Mouse (Mus musculus) kidney, embryonic 15.5 days (tissue): ENCODE measurements around the gene Nadk. TPM values are rescaled to one million over a fixed set of nuclear protein-coding genes. Genes with fewer than 3 reads are reported as not detected.

Source experiments
- ATAC-seq: fragments of 200-750 bp; cut with Nextera tagmentation; replicated peaks from 2 replicates; pipeline ENCODE4 v1.8.0; 2017; ENCODE audit warnings: moderate TSS enrichment; ENCODE audit not compliant: low FRiP score
- H3K27ac ChIP-seq: fragments of 300-500 bp; sonication (generic); 2 replicates; pipeline ENCODE4 v1.5.1; 2015; ENCODE audit warnings: mild to moderate bottlenecking, inconsistent platforms
- H3K27me3 ChIP-seq: fragments of 300-500 bp; sonication (generic); 2 replicates; pipeline ENCODE4 v1.6.1; 2015; ENCODE audit warnings: inconsistent platforms
- H3K36me3 ChIP-seq: fragments of 300-500 bp; sonication (generic); 2 replicates; pipeline ENCODE4 v1.6.1; 2015; ENCODE audit warnings: inconsistent platforms
- H3K4me1 ChIP-seq: fragments of 300-500 bp; sonication (generic); 2 replicates; pipeline ENCODE4 v1.6.1; 2015; ENCODE audit warnings: inconsistent platforms
- H3K4me2 ChIP-seq: fragments of 300-500 bp; sonication (generic); 2 replicates; pipeline ENCODE4 v1.6.1; 2015; ENCODE audit warnings: moderate library complexity, mild to moderate bottlenecking, inconsistent platforms
- H3K4me3 ChIP-seq: fragments of 300-500 bp; sonication (generic); replicated peaks from 2 replicates; pipeline ENCODE4 v1.5.1; 2015; ENCODE audit warnings: mild to moderate bottlenecking, inconsistent platforms
- H3K9ac ChIP-seq: fragments of 300-500 bp; sonication (generic); 2 replicates; pipeline ENCODE4 v1.6.1; 2015; ENCODE audit warnings: mild to moderate bottlenecking, inconsistent platforms
- H3K9me3 ChIP-seq: fragments of 300-500 bp; sonication (generic); replicated peaks from 2 replicates; pipeline ENCODE4 v1.6.1; 2016; ENCODE audit warnings: inconsistent platforms
- WGBS: fragments of 180-500 bp; shearing (Covaris S2); methylation state at CpG from one replicate; pipeline ENCODE4 v1.1.7; 2015; ENCODE audit warnings: mixed read lengths; 5-methylcytosine and 5-hydroxymethylcytosine counted together
- polyA plus RNA-seq: library from polyadenylated mRNA; unstranded; fragments of >200 nt; fragmentation: Nextera tagmentation; extraction: Ambion mirVana; gene quantifications from 2 replicates; pipeline ENCODE4 v1.2.1, GENCODE M21; 2015

The Nadk gene
- polyA plus RNA-seq, result 89.0 and 93.6 TPM in 2 replicates

DNA sequence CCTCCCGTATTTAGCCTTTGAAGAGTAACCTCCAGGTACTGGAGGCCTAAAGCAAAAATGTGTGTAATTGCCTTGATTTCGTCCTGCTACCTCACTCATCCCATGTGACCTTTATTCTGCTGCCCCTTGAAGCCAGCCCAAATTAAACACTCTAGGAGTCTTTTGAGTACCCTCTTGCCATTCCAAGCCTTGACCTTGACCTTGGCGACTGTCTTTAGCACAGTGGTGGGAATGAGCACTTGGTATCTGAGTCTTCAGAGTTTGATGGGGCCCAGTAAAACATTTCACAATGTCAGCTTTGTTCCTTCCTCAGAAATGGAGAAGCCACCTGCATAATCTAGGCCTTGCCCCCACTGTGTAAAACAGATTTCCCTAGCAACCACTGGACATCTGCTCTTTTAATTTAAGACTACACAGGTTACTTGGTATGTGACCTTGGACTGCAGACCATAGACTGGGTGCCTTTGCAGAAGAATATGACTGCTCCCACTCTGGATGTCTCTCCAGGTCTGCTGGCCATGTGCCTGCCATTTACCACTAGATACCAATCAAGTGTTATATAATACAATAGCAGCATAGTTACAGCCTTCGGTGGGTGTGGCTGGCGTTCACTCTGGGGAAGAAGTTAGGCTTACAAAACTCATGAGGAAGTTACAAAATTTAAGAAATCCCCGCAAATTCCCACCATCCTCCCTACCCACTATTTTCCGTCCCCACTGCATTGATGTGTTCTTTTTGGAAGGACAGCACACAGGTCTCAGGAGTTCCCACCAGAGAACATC is at the start of gene Nadk:
Gene Nadk, plus strand, starts transcription at position 718 of the 782 bp plus-strand sequence.
- no peak for ATAC-seq
- Histone ChIP-seq H3K4me3 (peak within 1 kb of the TSS; percentile 93), H3K9me3 (no peaks in the 10 kb centered on the region), H3K9ac (peak within 1 kb of the TSS; percentile 29), H3K36me3 (peaks cover 48% of the 10 kb centered on the region), H3K27ac (peak within 1 kb of the TSS; percentile 92), H3K27me3 (no peaks in the 10 kb centered on the region), H3K4me1 (peaks cover 58% of the 10 kb centered on the region), H3K4me2 (peak within 1 kb of the TSS; percentile 85)
- 66% methylated on average over 7 of the region's 7 CpGs for WGBS

DNA sequence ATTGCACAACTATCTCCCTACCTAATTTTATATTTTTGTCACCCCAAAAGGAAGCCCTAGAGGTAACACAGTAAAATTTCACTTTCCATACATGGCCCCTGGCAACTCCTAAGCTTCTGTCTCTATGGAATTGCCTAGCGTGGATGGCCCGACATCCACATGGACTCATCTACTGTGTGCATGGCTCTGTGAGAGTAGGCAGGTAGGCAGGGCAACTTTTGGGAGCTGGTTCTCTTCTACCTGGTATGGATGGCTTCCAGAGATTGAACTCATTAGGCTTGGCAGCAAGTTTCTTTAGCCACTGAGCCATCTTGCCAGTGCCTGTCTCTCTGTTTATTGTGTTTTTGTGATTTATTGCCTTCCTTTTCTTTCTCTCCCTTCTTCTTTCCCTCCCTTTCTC is 47.4 kb upstream of the Nadk start:
- H3K4me2 ChIP-seq, result no peak overlapping the region
- H3K9ac ChIP-seq, result no peak overlapping the region
- no peak overlapping the region for H3K27ac ChIP-seq
- WGBS, result 86% methylated on average over 2 of the region's 2 CpGs
- ATAC-seq, result no peak
- no peaks in the 10 kb centered on the region for H3K4me1 ChIP-seq
- H3K36me3 ChIP-seq, result peaks cover 28% of the 10 kb centered on the region
- no peaks in the 10 kb centered on the region for H3K9me3 ChIP-seq
- H3K4me3 ChIP-seq, result no peak overlapping the region
- no peaks in the 10 kb centered on the region for H3K27me3 ChIP-seq

DNA sequence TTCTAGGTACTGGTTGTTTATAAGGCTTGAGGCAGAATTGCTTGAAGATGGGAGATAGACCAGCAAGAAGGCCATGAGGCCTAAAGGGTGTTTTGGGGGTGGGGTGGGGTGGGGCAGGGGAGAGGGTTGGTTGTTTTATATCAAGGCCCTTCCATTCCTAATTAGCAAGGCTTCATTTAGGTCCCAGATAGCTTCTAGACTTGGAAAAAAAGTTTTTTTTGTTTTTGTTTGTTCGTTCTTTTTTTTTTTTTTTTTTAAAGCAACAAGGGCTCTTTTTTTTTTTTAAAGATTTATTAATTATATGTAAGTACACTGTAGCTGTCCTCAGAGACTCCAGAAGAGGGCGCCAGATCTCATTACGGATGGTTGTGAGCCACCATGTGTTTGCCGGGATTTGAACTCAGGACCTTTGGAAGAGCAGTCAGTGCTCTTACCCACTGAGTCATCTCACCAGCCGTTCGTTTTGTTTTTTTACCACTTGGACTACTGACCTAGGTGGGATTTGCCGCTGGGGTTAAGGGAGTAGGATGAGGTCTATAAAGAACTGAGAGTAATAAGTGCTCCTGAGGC is 44.1 kb upstream of the Nadk start:
- H3K9me3 ChIP-seq, result no peaks in the 10 kb centered on the region
- H3K9ac ChIP-seq, result no peak overlapping the region
- H3K27ac ChIP-seq, result no peak overlapping the region
- no peak for ATAC-seq
- no peak overlapping the region for H3K4me3 ChIP-seq
- no peak overlapping the region for H3K4me2 ChIP-seq
- peaks cover 5% of the 10 kb centered on the region; the same call in 1 of the 2 replicates for H3K4me1 ChIP-seq
- no peaks in the 10 kb centered on the region for H3K27me3 ChIP-seq
- 79% methylated on average over 7 of the region's 7 CpGs for WGBS
- peaks cover 31% of the 10 kb centered on the region for H3K36me3 ChIP-seq

DNA sequence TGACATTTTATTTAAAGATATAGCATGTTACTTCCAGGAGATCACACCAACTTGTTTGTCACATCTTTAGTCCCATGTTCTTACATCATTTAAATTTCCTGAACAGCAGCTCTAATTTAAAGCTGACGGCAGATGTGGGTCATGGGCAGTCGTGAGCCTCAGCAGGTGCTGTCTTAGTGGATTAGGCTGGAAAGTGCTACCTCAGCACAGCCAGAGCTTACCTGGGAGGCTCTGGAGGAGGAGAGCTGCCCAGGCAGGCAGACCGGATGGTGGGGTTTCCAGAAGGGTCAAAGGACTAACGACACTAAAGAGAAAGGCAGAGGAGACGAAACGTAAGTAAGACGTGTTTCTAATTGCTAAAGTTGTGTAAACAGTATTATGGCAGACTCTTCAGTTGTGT is 39.9 kb upstream of the Nadk start:
- Histone ChIP-seq H3K9ac (no peak overlapping the region), H3K27me3 (no peaks in the 10 kb centered on the region), H3K4me3 (no peak overlapping the region), H3K9me3 (no peaks in the 10 kb centered on the region), H3K36me3 (peaks cover 33% of the 10 kb centered on the region), H3K4me2 (no peak overlapping the region), H3K27ac (no peak overlapping the region), H3K4me1 (peaks cover 11% of the 10 kb centered on the region; the same call in 1 of the 2 replicates)
- 47% methylated on average over 7 of the region's 7 CpGs for WGBS
- ATAC-seq, result no peak

DNA sequence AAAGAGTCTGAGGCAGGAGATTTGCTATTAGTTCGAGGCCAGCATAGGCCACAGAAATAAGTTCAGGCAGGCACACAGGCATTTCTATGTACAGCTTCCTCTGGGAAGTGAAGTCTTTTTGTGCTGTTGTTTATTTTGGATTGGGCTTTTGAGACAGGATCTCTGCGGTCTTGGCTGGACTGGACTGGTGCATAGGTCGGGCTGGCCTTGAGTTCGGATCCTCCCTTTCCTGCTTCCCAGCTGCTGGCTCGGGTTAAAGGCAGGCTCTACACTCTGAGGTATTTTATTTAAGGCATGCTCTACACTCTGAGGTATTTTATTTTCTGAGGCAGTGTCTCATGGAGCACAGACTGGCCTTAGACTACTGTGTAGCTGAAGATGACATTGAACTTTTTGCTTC is 36.4 kb upstream of the Nadk start:
- H3K9ac ChIP-seq, result no peak overlapping the region
- ATAC-seq, result no peak
- H3K27me3 ChIP-seq, result no peaks in the 10 kb centered on the region
- H3K4me2 ChIP-seq, result no peak overlapping the region
- no peak overlapping the region for H3K4me3 ChIP-seq
- WGBS, result 61% methylated on average over 5 of the region's 5 CpGs
- peaks cover 59% of the 10 kb centered on the region for H3K36me3 ChIP-seq
- no peaks in the 10 kb centered on the region for H3K9me3 ChIP-seq
- peaks cover 11% of the 10 kb centered on the region; the same call in 1 of the 2 replicates for H3K4me1 ChIP-seq
- no peak overlapping the region for H3K27ac ChIP-seq

DNA sequence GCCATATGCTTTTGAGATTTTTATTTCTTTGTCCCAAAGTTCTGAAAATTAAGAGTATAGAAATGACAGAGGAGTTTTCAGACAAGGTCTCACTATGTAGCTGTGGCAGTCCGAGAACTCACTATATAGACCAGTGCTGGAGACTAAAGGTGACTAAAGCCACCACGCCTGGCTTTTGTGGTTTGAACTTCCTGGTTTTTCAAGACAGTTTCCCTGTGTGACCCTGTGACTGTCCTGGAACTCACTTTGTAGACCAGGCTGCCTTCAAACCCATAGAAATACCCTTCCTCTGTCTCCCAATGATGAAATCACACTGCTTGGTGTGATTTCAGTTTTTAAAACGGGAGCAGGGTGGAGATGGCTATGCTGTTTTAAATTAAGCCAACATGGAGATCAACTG is 32.9 kb upstream of the Nadk start:
- no peak for ATAC-seq
- H3K4me3 ChIP-seq, result no peak overlapping the region

DNA sequence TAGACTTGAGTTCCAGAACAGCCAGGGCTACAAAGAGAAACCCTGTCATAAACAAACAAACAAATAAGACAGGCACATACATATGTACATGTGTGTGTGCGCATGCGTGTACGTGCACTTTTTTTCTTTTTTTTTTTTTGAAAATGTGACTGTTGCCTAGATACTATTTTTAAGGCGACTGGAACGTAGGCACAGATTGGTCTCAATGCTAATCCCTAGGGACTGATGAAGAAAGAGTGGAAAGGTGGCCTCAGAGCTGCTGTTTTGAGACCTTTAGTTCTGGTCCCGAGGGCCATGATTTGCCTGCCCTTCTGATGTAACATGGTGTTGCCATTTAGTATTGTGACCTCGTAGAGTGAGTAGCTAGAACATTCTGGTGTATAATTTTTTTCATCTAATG is 12.2 kb upstream of the Nadk start:
- no peak for ATAC-seq
- 93% methylated on average over 7 of the region's 7 CpGs for WGBS
- H3K27me3 ChIP-seq, result no peaks in the 10 kb centered on the region
- peaks cover 90% of the 10 kb centered on the region for H3K36me3 ChIP-seq
- no peaks in the 10 kb centered on the region for H3K9me3 ChIP-seq
- no peak overlapping the region for H3K9ac ChIP-seq
- no peak overlapping the region for H3K4me3 ChIP-seq
- no peak overlapping the region for H3K4me2 ChIP-seq
- H3K4me1 ChIP-seq, result no peaks in the 10 kb centered on the region; the same call in 1 of the 2 replicates
- no peak overlapping the region for H3K27ac ChIP-seq

More for the DNA sequence above, 32.9 kb upstream of the Nadk start:
- no peak overlapping the region for H3K4me2 ChIP-seq
- WGBS, result 87% methylated on average over 3 of the region's 3 CpGs
- H3K4me1 ChIP-seq, result 0 out of 2 replicates have a peak, but pooled peaks cover 3% of the 10 kb centered on the region
- no peaks in the 10 kb centered on the region for H3K27me3 ChIP-seq
- H3K27ac ChIP-seq, result no peak overlapping the region
- H3K36me3 ChIP-seq, result peaks cover 76% of the 10 kb centered on the region
- H3K9me3 ChIP-seq, result no peaks in the 10 kb centered on the region
- H3K9ac ChIP-seq, result no peak overlapping the region

DNA sequence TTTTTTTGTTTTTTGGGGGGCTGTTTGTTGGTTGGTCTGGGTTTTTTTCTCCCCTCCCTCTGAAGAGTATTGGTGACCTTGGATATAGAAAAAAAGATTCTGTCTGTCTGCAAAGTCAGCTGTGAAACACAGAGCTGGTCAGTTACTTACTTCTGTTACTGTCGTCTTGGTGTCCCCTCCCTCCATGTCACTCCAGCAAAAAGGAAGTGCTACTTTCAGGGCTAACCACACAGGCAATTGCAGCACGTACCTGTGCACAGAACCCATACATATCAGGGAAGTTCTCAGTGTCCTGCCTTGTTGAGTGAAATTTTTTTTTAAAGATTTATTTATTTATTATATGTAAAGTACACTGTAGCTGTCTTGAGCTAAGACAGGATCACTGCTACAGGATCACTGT is 11.7 kb upstream of the Nadk start:
- ATAC-seq, result no peak
- no peaks in the 10 kb centered on the region; the same call in 1 of the 2 replicates for H3K4me1 ChIP-seq

DNA sequence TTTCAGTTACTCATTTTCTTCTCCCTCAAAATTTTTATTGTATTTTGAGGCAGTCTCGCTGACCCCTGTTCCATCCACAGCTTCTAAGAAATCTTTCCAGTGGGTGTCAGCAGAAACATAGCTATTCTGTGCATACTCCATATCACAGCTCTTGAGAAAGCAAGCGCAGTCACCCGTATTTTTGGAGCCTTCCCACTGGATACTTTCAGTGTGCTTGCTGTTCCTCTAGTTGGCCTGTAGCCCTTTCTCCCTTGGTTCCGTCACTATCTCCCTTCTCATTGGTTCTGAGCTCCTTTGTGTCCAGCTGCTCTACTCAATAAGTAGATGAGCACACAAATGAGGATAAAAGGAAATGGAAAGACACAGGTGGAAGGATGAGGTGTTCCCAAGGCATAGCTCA is 11.1 kb upstream of the Nadk start:
- 95% methylated on average over 4 of the region's 4 CpGs for WGBS
- Histone ChIP-seq H3K4me1 (no peaks in the 10 kb centered on the region; the same call in 1 of the 2 replicates), H3K4me3 (no peak overlapping the region), H3K36me3 (peaks cover 90% of the 10 kb centered on the region), H3K9ac (no peak overlapping the region), H3K4me2 (no peak overlapping the region), H3K27ac (no peak overlapping the region), H3K9me3 (no peaks in the 10 kb centered on the region), H3K27me3 (no peaks in the 10 kb centered on the region)
- no peak for ATAC-seq

More for the DNA sequence above, 11.7 kb upstream of the Nadk start:
- Histone ChIP-seq H3K4me2 (no peak overlapping the region), H3K27ac (no peak overlapping the region), H3K4me3 (no peak overlapping the region), H3K9me3 (no peaks in the 10 kb centered on the region), H3K36me3 (peaks cover 90% of the 10 kb centered on the region), H3K9ac (no peak overlapping the region), H3K27me3 (no peaks in the 10 kb centered on the region)
- WGBS, result 87% methylated on average over 2 of the region's 2 CpGs

DNA sequence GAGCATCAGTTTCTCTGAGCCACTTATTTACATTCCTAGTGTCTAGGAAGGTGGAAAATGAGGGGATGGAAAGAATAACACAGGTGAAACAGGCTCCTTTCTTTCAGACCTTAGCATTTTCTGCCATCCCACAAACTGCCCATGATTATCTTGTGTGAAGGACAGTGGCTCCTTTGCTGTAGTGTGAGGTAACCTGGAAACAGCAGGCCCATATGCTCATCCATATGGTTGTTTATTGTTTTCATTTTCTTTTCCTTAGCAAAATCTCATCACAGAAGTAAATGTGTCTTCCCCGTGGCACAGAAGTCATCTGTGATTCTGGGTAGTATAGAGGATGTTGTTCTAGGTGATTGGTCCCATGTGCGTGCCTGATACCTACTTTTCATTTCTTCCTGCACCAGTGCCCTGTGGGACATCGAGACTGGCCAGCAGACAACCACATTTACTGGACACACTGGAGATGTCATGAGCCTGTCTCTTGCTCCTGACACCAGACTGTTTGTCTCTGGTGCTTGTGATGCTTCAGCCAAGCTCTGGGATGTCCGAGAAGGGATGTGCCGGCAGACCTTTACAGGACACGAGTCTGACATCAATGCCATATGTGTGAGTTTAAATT is 9.2 kb upstream of the Nadk start:
- H3K4me3 ChIP-seq, result no peak overlapping the region
- no peak overlapping the region for H3K9ac ChIP-seq
- H3K4me1 ChIP-seq, result no peaks in the 10 kb centered on the region; the same call in 1 of the 2 replicates
- H3K27me3 ChIP-seq, result no peaks in the 10 kb centered on the region
- 93% methylated on average over 6 of the region's 6 CpGs for WGBS
- ATAC-seq, result no peak
- H3K36me3 ChIP-seq, result peaks cover 96% of the 10 kb centered on the region
- H3K9me3 ChIP-seq, result no peaks in the 10 kb centered on the region
- no peak overlapping the region for H3K4me2 ChIP-seq
- H3K27ac ChIP-seq, result no peak overlapping the region

DNA sequence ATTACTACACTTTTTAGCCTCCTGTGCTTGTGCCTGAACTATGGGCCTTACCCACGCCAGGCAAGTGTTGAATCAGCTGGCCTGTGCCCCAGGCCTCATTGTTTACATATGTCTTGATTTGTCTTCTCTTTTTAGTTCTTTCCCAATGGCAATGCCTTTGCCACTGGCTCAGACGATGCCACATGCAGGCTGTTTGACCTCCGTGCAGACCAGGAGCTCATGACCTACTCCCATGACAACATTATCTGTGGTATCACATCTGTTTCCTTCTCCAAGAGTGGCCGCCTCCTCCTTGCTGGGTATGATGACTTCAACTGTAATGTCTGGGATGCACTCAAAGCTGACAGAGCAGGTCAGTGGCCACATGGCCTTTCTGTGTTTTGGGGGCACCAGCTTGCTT is 7.3 kb upstream of the Nadk start:
- WGBS, result 82% methylated on average over 4 of the region's 4 CpGs
- peaks cover 5% of the 10 kb centered on the region; the same call in 1 of the 2 replicates for H3K4me1 ChIP-seq
- H3K9ac ChIP-seq, result no peak overlapping the region
- no peak overlapping the region for H3K27ac ChIP-seq
- H3K27me3 ChIP-seq, result no peaks in the 10 kb centered on the region
- H3K9me3 ChIP-seq, result no peaks in the 10 kb centered on the region
- no peak overlapping the region for H3K4me2 ChIP-seq
- peaks cover 99% of the 10 kb centered on the region for H3K36me3 ChIP-seq
- H3K4me3 ChIP-seq, result no peak overlapping the region
- no peak for ATAC-seq

DNA sequence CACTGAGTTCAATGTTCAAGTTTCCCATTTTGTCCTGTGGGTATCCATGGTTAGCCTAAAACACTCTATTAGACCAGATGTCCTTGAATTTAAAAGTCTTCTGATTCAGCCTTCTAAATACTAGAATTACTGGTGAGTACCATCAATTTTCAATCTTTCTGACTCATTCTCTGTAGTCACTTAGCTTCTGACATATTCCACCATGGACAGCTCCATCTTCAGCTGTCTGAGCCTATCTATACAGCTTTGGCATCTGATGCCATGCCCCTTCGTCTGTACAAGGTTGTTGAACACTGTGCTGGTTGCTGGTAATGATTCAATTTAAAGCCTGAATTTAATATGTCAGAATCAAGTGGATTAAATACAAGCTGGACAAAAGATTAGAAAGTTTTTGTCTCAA is 6.7 kb upstream of the Nadk start:
- 69% methylated on average over 1 of the region's 1 CpGs for WGBS
- Histone ChIP-seq H3K4me2 (no peak overlapping the region), H3K9ac (no peak overlapping the region), H3K4me3 (no peak overlapping the region), H3K27me3 (no peaks in the 10 kb centered on the region), H3K4me1 (peaks cover 8% of the 10 kb centered on the region), H3K9me3 (no peaks in the 10 kb centered on the region), H3K36me3 (peaks cover 99% of the 10 kb centered on the region), H3K27ac (no peak overlapping the region)
- ATAC-seq, result no peak
